Mouse (Mus musculus): ENCODE results near the gene Dgka. TPM values are rescaled to one million over a fixed set of nuclear protein-coding genes. Genes with fewer than 3 reads are reported as not detected.
A peak's percentile ranks its signal among the peaks of the same experiment; 100 is the strongest.
"Not testable (repeated sequence)": the region's sequence is repeated elsewhere in the genome, so short reads cannot be mapped to it uniquely, and the experiment has no call there.

The Dgka gene
- polyA plus RNA-seq, 1 experiment from 2014 or later, result 12.3 TPM

DNA sequence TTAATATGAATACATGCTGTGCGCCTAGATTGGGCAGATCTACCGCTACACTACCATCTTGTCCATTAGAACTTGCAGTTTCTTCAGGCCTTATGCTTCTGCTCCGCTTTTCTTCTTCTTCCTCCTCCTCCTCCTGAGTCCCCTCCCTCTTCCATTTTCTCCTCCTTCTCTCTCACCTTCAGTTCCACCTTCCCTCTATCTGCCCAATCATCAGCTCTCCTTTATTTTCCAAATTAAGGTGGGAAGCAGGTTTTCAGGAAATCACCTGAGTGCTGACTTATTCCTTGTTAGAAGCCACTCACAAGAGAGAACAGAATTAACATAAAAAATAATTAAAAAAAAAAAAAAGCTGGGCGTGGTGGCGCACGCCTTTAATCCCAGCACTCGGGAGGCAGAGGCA lies 33.3 kb downstream of the Dgka start:
- not testable (repeated sequence) for H3K4me2 ChIP-seq (ENCODE audit: low read depth, low read length); H3K9ac ChIP-seq (ENCODE audit: low read length); H3K4me1 ChIP-seq (ENCODE audit: control insufficient read depth, insufficient read depth, low read length); H3K27ac ChIP-seq (ENCODE audit: low read length); H3K36me3 ChIP-seq (ENCODE audit: control insufficient read depth, insufficient read depth); H3K9me3 ChIP-seq (replicated peaks; ENCODE audit: control insufficient read depth, low read length); H3K27me3 ChIP-seq (ENCODE audit: control insufficient read depth, insufficient read depth, low read length); H3K4me3 ChIP-seq (ENCODE audit: low read length); ATAC-seq (replicated peaks; ENCODE audit: extremely low read depth, insufficient read depth, low FRiP score)
- WGBS, result 95% methylated on average over 7 of the region's 7 CpGs

GRCm38 (mm10) chr10:128705317-128705693 lies 39.4 kb downstream of the Dgka start:
- no peaks in the 10 kb centered on the region for H3K9me3 ChIP-seq (replicated peaks; ENCODE audit: control insufficient read depth, low read length)
- no peaks in the 10 kb centered on the region for H3K27me3 ChIP-seq (ENCODE audit: control insufficient read depth, insufficient read depth, low read length)
- H3K4me3 ChIP-seq (ENCODE audit: low read length), result peak overlapping the region; percentile 85
- H3K27ac ChIP-seq (ENCODE audit: low read length), result peak overlapping the region; percentile 65
- H3K36me3 ChIP-seq (ENCODE audit: control insufficient read depth, insufficient read depth), result peaks cover 10% of the 10 kb centered on the region; the same call in 1 of the 2 replicates
- 8% methylated on average over 11 of the region's 11 CpGs for WGBS
- H3K9ac ChIP-seq (ENCODE audit: low read length), result peak overlapping the region; percentile 72
- ATAC-seq (replicated peaks; ENCODE audit: extremely low read depth, insufficient read depth, low FRiP score), result no peak
- H3K4me1 ChIP-seq (ENCODE audit: control insufficient read depth, insufficient read depth, low read length), result peaks cover 16% of the 10 kb centered on the region
- H3K4me2 ChIP-seq (ENCODE audit: low read depth, low read length), result peak overlapping the region; percentile 78

- Histone ChIP-seq H3K4me3 (ENCODE audit: low read length) (peak within 1 kb of the TSS; percentile 85), H3K27me3 (ENCODE audit: control insufficient read depth, insufficient read depth, low read length) (no peaks in the 10 kb centered on the region), H3K36me3 (ENCODE audit: control insufficient read depth, insufficient read depth) (peaks cover 15% of the 10 kb centered on the region), H3K4me1 (ENCODE audit: control insufficient read depth, insufficient read depth, low read length) (peaks cover 17% of the 10 kb centered on the region), H3K9me3 (replicated peaks; ENCODE audit: control insufficient read depth, low read length) (no peaks in the 10 kb centered on the region), H3K9ac (ENCODE audit: low read length) (peak within 1 kb of the TSS; percentile 90), H3K27ac (ENCODE audit: low read length) (peak within 1 kb of the TSS; percentile 98), H3K4me2 (ENCODE audit: low read depth, low read length) (peak within 1 kb of the TSS; percentile 85)
- under 1% methylated on average over 62 of the region's 62 CpGs for WGBS
- peak; percentile 94 for ATAC-seq (replicated peaks; ENCODE audit: extremely low read depth, insufficient read depth, low FRiP score)
Observed at GRCm38 (mm10) chr10:128704491-128705316, 40.0 kb downstream of the Dgka start, which contains the start of gene Cdk2. TSS of gene Cdk2 (minus strand) at chr10:128705031.

DNA sequence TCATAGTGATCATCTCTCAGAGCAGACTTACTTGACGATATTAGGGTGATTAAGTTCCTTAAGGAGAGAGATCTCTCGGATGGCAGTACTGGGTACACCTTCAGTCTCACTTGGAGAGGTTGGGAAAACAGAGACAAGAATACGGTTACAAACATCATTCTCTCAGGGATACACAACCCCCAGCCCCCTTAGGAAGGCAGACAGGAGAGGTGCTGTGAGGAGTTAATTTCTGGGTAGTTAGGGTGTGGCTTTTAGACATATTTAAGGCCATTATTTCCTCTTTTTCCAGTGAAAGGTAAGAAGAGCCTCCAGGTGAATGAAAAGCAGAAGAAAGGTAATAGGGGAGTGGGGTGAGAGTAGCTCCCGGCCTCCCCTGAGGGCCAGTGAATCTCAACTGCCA lies 40.8 kb downstream of the Dgka start, which contains the start of gene Pmel:
Pmel (plus strand) TSS at position 301 of the 400 bp plus-strand sequence.
- Histone ChIP-seq H3K9me3 (replicated peaks; ENCODE audit: control insufficient read depth, low read length) (no peaks in the 10 kb centered on the region), H3K4me3 (ENCODE audit: low read length) (peak within 1 kb of the TSS; percentile 85), H3K4me2 (ENCODE audit: low read depth, low read length) (peak within 1 kb of the TSS; percentile 85), H3K27me3 (ENCODE audit: control insufficient read depth, insufficient read depth, low read length) (no peaks in the 10 kb centered on the region), H3K9ac (ENCODE audit: low read length) (peak within 1 kb of the TSS; percentile 90), H3K36me3 (ENCODE audit: control insufficient read depth, insufficient read depth) (peaks cover 16% of the 10 kb centered on the region), H3K27ac (ENCODE audit: low read length) (peak within 1 kb of the TSS; percentile 98), H3K4me1 (ENCODE audit: control insufficient read depth, insufficient read depth, low read length) (peaks cover 25% of the 10 kb centered on the region)
- 22% methylated on average over 4 of the region's 4 CpGs for WGBS
- ATAC-seq (replicated peaks; ENCODE audit: extremely low read depth, insufficient read depth, low FRiP score), result no peak

- Histone ChIP-seq H3K9ac (ENCODE audit: low read length) (no peak overlapping the region), H3K9me3 (replicated peaks; ENCODE audit: control insufficient read depth, low read length) (no peaks in the 10 kb centered on the region), H3K27ac (ENCODE audit: low read length) (no peak overlapping the region), H3K4me2 (ENCODE audit: low read depth, low read length) (no peak overlapping the region), H3K27me3 (ENCODE audit: control insufficient read depth, insufficient read depth, low read length) (no peaks in the 10 kb centered on the region), H3K4me1 (ENCODE audit: control insufficient read depth, insufficient read depth, low read length) (peaks cover 27% of the 10 kb centered on the region), H3K4me3 (ENCODE audit: low read length) (no peak overlapping the region), H3K36me3 (ENCODE audit: control insufficient read depth, insufficient read depth) (peaks cover 23% of the 10 kb centered on the region)
- WGBS, result 55% methylated on average over 6 of the region's 6 CpGs
- ATAC-seq (replicated peaks; ENCODE audit: extremely low read depth, insufficient read depth, low FRiP score), result no peak
Observed at GRCm38 (mm10) chr10:128702328-128703007, 42.2 kb downstream of the Dgka start.

GRCm38 (mm10) chr10:128700712-128701111 lies 43.9 kb downstream of the Dgka start:
- Histone ChIP-seq H3K27ac (ENCODE audit: low read length) (no peak overlapping the region), H3K4me1 (ENCODE audit: control insufficient read depth, insufficient read depth, low read length) (peaks cover 30% of the 10 kb centered on the region), H3K4me3 (ENCODE audit: low read length) (no peak overlapping the region), H3K4me2 (ENCODE audit: low read depth, low read length) (no peak overlapping the region), H3K36me3 (ENCODE audit: control insufficient read depth, insufficient read depth) (peaks cover 23% of the 10 kb centered on the region), H3K9me3 (replicated peaks; ENCODE audit: control insufficient read depth, low read length) (no peaks in the 10 kb centered on the region), H3K9ac (ENCODE audit: low read length) (no peak overlapping the region), H3K27me3 (ENCODE audit: control insufficient read depth, insufficient read depth, low read length) (no peaks in the 10 kb centered on the region)
- 96% methylated on average over 5 of the region's 5 CpGs for WGBS
- ATAC-seq (replicated peaks; ENCODE audit: extremely low read depth, insufficient read depth, low FRiP score), result no peak

- H3K27me3 ChIP-seq (ENCODE audit: control insufficient read depth, insufficient read depth, low read length), result no peaks in the 10 kb centered on the region
- 0 out of 2 replicates have a peak overlapping the region, but pooled peaks have one; percentile 15 for H3K27ac ChIP-seq (ENCODE audit: low read length)
- WGBS, result 54% methylated on average over 11 of the region's 11 CpGs
- no peak overlapping the region for H3K9ac ChIP-seq (ENCODE audit: low read length)
- peaks cover 23% of the 10 kb centered on the region for H3K36me3 ChIP-seq (ENCODE audit: control insufficient read depth, insufficient read depth)
- no peak overlapping the region for H3K4me3 ChIP-seq (ENCODE audit: low read length)
- peaks cover 34% of the 10 kb centered on the region for H3K4me1 ChIP-seq (ENCODE audit: control insufficient read depth, insufficient read depth, low read length)
- no peak overlapping the region for H3K4me2 ChIP-seq (ENCODE audit: low read depth, low read length)
- ATAC-seq (replicated peaks; ENCODE audit: extremely low read depth, insufficient read depth, low FRiP score), result no peak
- no peaks in the 10 kb centered on the region for H3K9me3 ChIP-seq (replicated peaks; ENCODE audit: control insufficient read depth, low read length)
Observed at GRCm38 (mm10) chr10:128699611-128700010, 45.0 kb downstream of the Dgka start.

DNA sequence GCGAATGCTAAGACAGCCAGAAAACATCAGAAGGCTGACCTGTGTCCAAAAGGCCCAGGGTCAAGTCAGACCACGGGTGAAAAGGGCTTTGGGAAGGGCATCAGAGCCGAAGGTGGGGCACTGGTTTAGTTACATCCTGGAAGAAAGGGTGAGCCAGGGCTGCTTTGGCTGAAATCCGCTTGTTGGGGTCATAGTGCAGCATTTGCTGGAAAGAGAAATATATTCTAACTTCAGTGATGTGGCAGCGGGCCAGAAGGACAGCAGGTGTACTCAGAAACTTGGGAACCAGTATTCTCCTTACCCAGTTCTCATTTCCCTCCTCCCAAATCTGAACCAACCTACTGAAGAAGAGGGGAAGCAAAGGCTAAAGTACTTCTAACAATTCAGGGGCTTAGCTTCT lies 45.6 kb downstream of the Dgka start:
- Histone ChIP-seq H3K4me1 (ENCODE audit: control insufficient read depth, insufficient read depth, low read length) (peaks cover 34% of the 10 kb centered on the region), H3K9ac (ENCODE audit: low read length) (0 out of 2 replicates have a peak overlapping the region, but pooled peaks have one; percentile 30), H3K9me3 (replicated peaks; ENCODE audit: control insufficient read depth, low read length) (no peaks in the 10 kb centered on the region), H3K4me2 (ENCODE audit: low read depth, low read length) (no peak overlapping the region), H3K27ac (ENCODE audit: low read length) (peak overlapping the region; percentile 2), H3K4me3 (ENCODE audit: low read length) (no peak overlapping the region), H3K36me3 (ENCODE audit: control insufficient read depth, insufficient read depth) (peaks cover 23% of the 10 kb centered on the region), H3K27me3 (ENCODE audit: control insufficient read depth, insufficient read depth, low read length) (no peaks in the 10 kb centered on the region)
- WGBS, result 76% methylated on average over 5 of the region's 5 CpGs
- ATAC-seq (replicated peaks; ENCODE audit: extremely low read depth, insufficient read depth, low FRiP score), result no peak
